Mouse (Mus musculus): ENCODE results near the gene Lsm10. TPM values are rescaled to one million over a fixed set of nuclear protein-coding genes. Genes with fewer than 3 reads are reported as not detected.

The Lsm10 gene
- 10 to 100 TPM; 16.2 to 16.9 TPM for total RNA-seq (2021)
- long read RNA-seq, experiment 1, transcript Lsm10-201 (2 exons, 943 nt): major isoform, 8 of 9 reads
- long read RNA-seq, experiment 1, partial matches to known transcripts: 0 of 9 reads
- long read RNA-seq, experiment 1, other reads (novel, unspliced or antisense): 0 of 9 reads
- long read RNA-seq, experiment 2, transcript Lsm10-201 (2 exons, 943 nt): major isoform, 5 of 6 reads
- long read RNA-seq, experiment 2, partial matches to known transcripts: 0 of 6 reads
- long read RNA-seq, experiment 2, other reads (novel, unspliced or antisense): 1 of 6 reads

DNA sequence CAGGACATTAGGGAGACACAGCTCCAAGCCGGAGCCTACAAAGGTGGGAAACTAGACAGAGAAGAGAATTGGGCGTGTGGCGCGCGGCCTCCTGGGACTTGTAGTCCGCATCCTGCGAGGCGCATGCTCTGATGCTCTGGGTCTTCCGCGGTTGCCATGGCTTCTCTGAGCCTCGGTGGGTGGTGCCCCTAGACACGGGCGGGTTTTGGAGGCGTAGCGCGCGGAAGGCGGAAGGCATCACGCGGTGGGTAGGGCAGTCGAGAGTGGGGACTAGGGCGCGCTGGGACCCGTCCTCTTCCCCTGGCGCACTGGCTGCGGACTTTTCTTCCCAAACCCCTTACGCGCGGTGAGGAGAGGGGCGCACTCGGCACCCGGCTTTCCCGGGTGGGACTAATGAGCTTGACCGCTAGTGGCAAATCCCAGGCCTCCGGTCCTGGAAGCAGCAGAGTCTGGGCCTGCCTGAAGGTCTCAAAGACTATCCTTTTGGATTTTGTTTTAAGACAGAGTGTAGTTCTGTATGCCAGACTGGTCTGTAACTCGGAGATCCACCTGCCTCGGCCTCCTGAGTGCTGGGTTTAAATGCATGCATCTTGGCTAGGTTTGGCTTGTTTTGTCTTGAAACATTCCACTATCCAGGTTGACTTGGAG is at the start of gene Lsm10:
Gene Lsm10 (plus strand): TSS at position 160 of the 648 bp plus-strand sequence.
- DNase-seq (ENCODE audit: low spot score in 2 of 2): peak; percentile 83 to 94

DNA sequence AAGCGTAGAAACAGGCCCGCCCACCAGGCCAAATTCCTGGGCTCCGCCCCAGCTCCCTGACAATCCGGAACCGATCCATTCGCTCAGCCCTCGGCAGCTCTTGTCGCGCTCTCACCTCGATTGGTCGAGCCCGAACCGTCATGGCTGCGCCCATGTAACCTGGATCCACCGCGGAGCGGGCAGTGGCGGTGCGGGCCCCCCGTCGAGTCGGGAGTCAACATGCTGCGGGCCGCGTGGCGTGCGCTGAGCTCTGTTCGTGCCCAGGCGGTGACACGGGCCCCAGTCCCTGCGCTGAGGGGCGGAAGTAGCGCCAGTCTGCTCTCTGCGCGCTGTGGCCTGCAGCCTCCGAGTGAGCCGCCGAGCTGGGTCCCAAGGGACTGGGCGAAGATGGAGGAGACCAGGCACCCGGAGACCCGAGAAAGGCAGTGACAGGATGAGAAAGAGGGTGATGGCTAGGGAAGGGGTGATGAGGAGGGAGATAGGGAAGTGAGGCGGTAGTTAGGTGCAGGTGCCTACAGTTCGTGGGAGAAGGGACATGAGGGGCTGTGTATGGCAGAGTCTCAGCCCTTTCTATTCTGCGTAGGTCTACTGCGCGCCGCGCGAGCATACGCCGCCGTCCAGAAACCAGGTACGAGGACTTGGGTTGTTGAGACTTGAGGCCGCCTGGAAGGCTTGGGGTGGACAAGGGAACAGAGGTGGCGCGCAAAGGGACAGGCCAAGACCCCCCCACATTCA is 49.4 kb upstream of the Lsm10 start, which contains the start of gene Mrps15:
Gene Mrps15 (plus strand): TSS at position 75 of the 735 bp plus-strand sequence.
- peak; percentile 68 to 87 for DNase-seq (ENCODE audit: low spot score in 2 of 2)

DNA sequence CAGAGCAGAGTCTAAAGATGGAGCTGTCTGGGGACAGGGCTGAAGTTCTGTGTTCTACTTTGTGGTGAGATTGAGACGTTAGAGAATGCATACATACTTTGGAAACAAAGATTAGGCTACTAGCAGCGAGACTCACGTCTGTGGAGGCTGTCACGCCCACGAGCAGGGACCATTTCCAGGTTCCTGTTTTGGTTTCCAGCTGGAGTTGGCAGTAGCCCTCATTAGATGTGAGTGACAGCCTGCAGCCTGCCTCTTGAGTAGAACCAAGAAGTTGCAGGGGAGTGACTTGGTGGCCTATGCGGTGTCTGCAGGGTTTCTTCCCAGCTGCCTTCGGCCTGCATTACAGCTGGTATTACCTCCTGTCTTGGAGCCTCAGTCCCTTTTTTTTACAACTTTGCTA is 44.8 kb upstream of the Lsm10 start:
- DNase-seq (ENCODE audit: low spot score in 2 of 2): no peak

DNA sequence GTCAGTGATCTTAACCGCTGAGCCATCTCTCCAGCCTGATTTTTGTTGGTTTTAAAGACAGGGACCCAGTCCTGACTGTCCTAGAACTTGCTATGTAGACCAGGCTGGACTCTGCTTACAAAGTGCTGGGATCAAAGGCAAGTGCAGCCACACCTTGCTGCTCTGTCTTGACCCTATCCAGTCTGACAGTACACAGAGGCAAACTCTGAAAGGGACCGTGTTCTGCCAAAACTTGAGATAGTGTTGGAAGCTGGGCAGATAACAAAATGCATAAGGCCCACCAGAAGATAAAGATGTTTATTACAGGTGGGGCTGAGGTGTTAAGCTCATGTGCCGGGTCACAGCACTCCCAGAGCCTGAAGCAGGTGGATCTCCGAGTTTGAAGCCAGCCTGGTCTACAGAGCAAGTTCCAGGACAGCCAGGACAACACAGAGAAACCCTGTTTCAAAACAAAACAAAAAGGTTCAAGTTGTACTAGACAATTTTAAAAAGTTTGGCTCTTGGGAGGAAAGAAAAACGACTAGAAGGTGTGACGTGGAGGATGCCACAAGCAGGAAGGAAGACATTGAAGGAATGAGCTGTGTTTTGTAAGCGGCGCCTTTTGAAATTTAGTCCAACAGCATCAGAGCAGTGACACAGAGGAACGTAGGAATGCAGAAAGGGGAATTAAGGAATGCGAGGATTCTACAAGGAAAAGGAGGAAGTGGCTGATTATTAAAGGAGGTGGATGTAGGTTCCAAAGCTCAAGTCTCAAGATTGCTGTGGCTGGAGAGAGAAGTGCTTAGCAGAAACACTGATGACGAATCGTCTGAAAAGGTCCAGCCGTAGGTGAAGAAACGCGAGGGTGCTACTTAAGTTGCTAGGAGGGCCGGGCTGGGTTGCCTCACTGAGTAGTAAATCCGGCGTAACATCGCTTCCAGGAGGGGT is 39.0 kb upstream of the Lsm10 start:
- DNase-seq (ENCODE audit: low spot score in 2 of 2): no peak

DNA sequence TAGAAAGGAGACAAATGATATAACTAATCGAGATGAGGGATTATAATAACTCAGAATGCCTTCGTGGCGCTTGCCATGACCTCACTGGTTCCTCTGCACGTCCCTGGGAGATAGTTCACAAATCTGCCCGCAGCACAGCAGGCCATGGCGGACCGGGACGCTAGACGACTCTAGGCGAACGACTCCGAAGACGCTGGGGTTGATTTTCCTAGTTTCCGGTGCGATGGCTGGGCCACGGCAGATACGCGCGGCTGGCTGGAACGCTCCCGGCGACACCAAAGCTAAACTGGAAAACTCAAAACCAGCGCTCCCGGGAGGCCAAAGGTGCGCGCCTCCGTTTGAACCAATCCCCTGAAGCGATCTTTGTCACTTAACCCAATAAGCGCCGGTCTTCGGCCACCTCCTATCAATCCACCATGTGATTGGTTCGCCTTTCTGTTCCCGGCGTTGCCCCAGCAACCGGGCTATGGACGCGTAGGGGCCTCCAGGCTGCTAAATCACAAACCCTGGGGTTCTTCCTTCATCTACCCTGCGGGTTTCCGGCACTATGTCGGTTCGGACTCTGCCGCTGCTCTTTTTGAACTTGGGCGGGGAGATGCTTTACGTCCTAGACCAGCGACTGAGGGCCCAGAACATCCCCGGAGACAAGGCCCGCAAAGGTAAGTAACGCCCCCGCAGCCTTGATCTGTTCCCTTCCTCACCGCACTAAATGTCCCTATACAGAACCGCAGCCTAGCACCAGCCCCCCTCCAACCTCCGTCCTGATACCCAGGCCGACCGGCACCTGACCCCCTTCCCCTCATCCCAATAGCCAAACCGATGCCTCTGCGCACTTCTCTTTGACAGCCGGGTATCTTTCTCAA is 38.1 kb upstream of the Lsm10 start, which contains the start of gene Oscp1:
Gene Oscp1 (plus strand): TSS at position 432 of the 863 bp plus-strand sequence.
- peak; percentile 72 to 86 for DNase-seq (ENCODE audit: low spot score in 2 of 2)

DNA sequence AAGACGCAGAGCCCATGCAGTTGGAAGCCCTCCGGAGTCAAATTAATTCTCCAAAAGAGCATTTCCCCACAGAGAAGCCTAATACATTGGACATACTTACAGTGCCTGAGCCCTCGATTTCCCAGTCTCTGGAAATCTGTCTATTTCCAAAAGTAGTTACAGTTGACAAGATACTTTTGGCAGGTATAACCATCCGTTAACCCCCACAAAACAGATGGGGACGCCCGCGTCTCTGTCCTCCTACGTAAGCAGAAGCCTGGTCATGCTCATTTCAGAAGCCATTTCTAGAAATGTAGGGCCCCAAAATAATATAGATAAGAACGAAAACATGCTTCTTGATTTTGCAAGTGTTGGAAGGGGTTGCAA is 37.4 kb upstream of the Lsm10 start:
- DNase-seq (ENCODE audit: low spot score in 2 of 2): no peak

DNA sequence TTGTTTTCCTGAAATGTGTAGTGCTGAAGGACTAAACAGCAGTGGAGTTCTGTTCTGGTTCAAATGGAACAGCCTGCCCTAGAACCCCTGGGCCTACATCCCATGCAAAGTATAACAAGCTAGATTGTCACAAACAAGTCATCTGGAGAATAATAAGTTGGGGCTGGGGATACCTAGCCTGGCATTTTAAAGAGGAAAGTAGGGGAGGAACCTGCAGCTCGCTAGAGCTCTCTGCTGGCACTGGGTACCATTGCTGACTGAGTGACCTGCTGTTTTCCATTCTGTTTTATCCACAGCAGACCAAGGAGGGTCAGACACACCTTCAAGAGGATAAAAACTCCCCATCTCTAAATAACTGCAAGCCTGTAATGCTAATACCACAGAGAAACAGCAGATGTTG is 33.6 kb upstream of the Lsm10 start:
- no peak for DNase-seq (ENCODE audit: low spot score in 2 of 2)

DNA sequence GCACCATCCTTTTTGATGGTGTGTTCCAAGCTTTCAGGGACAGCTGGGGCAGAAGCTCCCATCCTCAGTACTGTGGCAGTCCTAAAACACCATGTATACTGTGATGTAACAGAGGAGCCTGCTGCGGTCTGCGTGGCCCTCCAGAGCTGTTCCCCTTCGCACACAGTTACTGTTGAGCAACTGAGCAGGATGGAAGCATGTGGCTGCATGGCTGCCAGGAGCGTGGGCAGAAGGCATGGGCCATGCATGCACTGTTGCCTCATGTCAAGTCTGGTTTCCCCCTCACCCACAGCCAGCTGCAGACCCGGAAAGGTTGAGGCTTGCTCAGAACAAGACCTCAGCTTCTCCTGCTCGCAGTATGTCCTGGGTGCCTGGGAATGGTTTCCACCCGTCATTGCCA is 31.2 kb upstream of the Lsm10 start:
- no peak for DNase-seq (ENCODE audit: low spot score in 2 of 2)

DNA sequence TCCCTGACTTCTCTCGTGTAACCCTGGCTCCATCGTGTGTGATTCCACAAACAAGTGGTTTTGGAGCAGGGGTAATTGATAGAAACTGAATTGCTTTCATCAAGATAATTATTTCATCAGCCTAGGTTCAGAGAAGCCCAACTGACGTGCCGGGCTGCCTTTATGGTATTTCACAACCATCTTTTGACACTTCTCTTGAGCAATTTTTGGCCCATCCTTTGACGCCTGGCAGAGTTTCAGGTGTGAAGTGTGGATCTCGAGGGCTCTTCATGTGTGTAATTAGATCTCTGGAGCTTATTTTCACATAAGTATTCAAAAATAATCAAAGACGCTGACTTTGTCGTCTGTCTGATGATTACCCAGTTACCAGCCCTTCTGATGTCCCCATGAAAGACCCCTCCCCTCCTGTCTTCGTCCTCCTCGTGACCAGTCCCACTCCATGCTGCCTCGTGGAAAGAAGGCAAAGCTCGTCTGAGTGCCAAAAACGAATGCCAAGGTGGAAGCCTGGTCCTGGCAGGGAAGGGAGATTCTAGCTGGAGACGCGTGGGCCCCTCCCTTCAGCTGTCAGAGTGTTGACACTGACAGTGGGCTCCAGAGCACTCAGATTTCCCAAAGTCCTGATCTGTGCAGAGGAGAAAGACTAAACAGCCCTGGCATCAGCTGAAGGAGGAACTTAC is 28.9 kb upstream of the Lsm10 start:
- no peak for DNase-seq (ENCODE audit: low spot score in 2 of 2)

DNA sequence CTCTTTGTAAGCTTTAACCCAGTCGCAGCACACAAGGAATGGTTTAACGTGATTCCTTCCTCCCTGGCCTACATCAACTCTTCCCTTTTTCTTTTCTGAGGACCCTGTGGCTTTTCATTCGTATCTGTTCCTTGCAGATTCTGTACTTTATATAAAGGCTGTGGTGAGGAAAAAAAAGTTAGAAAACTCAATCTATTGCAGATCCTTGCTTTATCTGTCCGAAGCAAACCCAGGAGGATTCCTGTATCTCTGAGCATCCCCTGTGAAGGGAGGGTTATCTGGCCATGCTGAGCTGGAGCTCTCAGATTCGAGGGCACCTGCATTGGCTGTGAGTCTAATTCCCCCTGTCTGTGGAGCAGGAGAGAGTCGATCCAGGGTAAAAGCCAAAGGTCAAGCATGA is 27.6 kb upstream of the Lsm10 start:
- no peak for DNase-seq (ENCODE audit: low spot score in 2 of 2)

DNA sequence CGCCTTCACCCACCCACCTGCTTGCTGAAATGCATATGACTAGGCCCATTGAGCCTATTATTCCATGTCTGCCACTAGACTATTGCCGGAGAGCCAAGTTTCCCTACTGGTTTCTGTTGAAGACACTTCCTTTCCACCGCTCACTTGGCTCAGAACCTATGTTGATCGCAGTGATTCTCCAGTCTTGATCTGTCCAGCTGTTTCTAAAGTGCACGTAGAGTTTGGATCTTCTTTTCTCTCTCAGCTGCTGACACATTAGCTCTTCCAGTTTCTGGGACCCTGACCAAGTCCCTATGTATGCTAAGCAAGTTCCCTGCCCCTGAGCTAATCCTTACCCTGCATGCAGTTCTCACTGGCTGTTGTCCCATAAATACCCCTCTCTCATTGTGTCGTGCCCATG is 18.6 kb upstream of the Lsm10 start:
- no peak for DNase-seq (ENCODE audit: low spot score in 2 of 2)

DNA sequence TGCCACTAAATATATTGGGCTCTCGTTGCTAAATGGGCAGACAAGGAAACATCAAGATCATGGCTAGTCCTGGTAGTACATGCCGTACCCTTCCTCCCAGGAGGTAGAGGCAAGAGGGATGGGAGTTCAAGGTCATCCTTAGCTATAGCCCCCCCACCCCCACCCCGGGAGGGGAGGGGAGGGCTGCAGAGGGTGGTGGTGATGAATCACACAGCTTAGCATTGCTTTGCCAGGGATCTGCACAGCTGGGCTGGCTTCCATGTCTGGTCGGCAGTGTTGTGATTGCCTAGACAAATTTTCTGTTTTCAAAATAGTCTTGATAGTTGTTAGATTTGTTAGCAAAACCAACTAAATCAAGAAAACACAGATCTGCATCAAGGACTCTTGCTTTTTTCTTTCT is 17.2 kb upstream of the Lsm10 start:
- DNase-seq (ENCODE audit: low spot score in 2 of 2): no peak

DNA sequence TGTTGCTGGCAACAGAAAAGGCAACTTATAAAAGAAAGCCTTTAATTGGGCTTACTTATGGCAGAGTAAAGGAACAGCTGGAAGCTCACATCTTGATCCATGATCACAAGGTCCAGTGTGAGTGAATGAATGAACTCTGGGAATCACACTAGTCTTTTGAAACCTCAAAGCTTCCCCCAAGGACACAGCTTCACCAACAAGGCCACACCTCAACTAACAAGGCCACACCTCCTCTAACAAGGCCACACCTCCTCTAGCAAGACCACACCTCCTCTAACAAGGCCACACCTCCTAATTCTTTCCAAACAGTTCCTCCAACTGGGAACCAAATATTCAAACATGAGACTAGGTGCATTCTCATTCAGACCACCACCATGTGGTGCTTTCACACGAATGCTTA is 14.8 kb upstream of the Lsm10 start:
- DNase-seq (ENCODE audit: low spot score in 2 of 2): no peak

DNA sequence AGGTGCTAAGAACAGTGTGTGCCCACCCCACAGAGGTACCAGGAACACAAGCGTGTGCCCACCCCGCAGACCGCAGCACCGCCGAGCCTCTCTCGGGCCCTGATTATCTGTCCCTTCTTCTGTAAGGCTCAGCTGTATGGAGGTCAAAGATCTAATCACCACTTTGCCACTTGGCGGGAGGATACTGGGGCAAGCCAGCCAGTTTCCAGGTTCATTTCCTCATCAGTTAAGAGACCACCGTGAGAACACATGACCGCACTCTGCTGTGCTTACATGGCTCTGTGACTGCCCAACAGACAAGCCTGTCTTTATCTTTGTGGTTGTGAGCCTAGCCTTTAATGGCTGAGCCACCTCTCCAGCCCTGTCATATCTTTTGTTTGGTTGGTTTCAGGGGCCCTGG is 13.4 kb upstream of the Lsm10 start:
- DNase-seq (ENCODE audit: low spot score in 2 of 2): no peak

DNA sequence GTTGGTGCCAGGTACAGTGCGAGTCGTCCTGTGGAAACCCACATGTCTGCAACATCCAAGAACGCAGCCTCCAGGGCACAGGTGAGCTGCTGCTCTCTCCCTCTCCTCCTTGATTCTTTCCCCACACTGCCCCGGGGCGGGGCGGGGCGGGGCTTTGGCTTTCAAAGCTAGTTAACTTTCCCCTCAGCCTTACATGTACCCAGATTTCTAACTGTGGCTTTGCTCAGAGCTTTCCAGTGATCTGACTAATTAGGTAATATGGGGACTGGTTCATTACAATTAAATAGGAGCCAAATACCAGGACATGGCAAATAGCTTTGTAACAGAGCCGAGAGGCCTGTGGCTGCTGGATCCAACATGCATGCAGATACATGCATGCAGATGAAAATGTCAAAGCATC is 12.0 kb upstream of the Lsm10 start:
- no peak for DNase-seq (ENCODE audit: low spot score in 2 of 2)

DNA sequence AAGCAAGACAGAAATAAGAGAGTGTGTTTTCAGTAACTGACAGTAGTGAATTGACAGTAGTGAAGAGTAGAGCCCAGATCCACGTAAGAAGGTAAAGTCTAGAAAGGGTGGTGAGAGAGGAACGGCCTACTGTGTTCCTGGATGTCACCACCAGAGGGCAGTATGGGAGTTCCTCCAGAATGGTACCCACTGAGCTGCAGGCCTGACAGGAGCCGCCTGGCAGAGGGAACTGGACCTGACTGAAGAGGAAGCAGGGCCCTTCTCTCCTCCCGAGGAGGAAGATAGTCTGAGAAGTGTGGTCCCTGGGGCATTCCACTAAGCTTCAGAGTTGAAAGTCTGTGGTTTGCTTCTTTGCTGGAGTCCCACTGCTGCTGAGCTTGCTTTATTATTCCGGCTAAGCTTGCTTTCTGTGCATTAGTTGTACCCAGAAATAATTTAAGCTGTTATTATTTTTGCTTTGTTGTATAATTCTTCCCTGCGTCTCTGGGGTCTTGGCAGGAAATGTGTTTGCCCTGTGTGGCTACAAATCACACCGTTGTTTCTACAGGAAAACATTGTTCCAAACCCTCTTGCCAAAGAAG is 10.3 kb upstream of the Lsm10 start:
- peak; percentile 72 to 82 for DNase-seq (ENCODE audit: low spot score in 2 of 2)

DNA sequence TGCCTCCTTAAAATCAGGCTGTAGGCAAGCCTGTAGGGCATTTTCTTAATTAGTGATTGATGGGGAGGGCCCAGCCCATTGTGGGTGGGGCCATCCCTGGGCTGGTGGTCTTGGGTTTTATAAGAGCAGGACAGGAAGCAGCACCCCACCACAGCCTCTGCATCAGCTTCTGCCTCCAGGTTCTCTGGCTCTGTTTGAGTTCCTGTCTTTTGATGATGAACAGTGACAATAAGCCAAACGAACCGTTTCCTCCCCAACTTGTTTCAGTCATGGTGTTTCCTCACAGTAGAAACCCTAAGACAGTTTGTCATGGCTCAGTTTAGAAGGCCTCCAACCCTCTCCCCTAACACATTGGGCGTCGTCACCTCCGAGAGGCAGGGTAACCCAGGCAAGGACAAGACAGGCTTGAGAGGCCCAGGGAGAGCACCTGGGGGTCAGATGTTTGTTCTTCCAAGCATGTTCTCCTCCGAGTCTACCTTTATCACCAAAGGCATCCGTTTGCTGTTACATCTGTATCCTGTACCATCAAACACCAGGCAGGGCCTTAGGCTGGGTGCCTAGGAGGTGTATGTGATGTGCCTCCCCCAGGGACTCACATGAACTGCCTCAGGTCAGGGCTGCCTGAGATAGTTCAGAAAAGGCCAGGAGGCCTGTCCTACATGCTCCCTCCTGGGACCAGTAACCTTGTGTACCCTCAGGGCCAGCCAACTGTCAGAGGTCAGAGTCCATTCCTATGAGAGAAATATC is 6.1 kb upstream of the Lsm10 start:
- DNase-seq (ENCODE audit: low spot score in 2 of 2): no peak

DNA sequence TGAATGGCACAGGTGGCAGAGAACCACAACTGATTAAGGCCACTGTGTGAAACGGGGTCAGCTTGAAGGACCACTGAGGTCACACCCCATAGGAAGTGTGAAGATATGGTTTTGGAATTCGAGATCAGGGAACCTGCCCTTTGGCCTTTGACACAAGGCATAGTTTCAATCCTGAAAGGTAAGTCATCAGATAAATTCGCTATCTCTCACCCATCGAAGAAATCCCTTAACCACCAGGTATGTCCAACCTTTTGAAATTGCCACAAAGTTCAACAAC is 5.6 kb upstream of the Lsm10 start:
- DNase-seq (ENCODE audit: low spot score in 2 of 2): no peak

DNA sequence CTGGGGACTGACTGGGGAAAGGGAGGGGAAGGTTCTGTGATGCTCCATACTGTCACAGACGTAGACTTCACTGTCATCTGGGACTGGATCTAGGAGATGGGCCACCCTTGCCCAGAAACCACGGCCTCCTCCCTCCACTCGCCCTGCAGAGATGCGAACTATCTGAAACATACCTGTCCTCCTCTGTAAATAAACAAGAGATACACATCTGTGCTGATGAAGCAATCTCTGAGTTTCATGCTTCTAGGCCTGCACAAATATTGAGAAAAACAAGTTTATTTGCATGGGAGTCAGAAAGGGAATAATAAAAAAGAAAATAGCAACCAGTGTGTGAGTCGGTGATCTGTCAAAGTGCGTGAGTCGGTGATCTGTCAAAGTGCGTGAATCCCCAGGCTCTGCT is 4.5 kb upstream of the Lsm10 start:
- no peak for DNase-seq (ENCODE audit: low spot score in 2 of 2)

Data from gastrocnemius, postnatal 4 days (tissue).